Mouse (Mus musculus): ENCODE measurements around the gene Ublcp1. TPM values are rescaled to one million over a fixed set of nuclear protein-coding genes. Genes with fewer than 3 reads are reported as not detected.
A peak's percentile ranks its signal among the peaks of the same experiment; 100 is the strongest.

Gene Ublcp1
- polyA plus RNA-seq, 1 experiment, result 68.8 TPM

- TF ChIP-seq CTCF (IDR thresholded peaks at IDR 0.05; ENCODE audit: low read depth, low read length) (no peak), EP300 (IDR thresholded peaks at IDR 0.05; ENCODE audit: insufficient read depth, low read depth, low read length) (no peak), POLR2A (IDR thresholded peaks at IDR 0.05; ENCODE audit: insufficient read depth, low read length) (no peak)
- no peaks in the 10 kb centered on the region for H3K9me3 ChIP-seq (replicated peaks; ENCODE audit: control insufficient read depth, insufficient read depth, low read length, poor library complexity, severe bottlenecking)
- H3K4me1 ChIP-seq (ENCODE audit: control insufficient read depth, insufficient read depth, low read length), result no peaks in the 10 kb centered on the region
- no peaks in the 10 kb centered on the region for H3K36me3 ChIP-seq (ENCODE audit: control insufficient read depth, insufficient read depth, low read length, poor library complexity, severe bottlenecking)
- H3K27ac ChIP-seq (ENCODE audit: insufficient read depth, low read length), result no peak overlapping the region
- H3K9ac ChIP-seq (ENCODE audit: low read depth, poor library complexity, severe bottlenecking), result no peak overlapping the region
- no peaks in the 10 kb centered on the region for H3K27me3 ChIP-seq (ENCODE audit: control insufficient read depth, insufficient read depth, low read length, poor library complexity, severe bottlenecking)
- H3K4me3 ChIP-seq (ENCODE audit: low read depth, low read length), result no peak overlapping the region
Observed at GRCm38 (mm10) chr11:44422337-44423111, 47.8 kb downstream of the Ublcp1 start.

DNA sequence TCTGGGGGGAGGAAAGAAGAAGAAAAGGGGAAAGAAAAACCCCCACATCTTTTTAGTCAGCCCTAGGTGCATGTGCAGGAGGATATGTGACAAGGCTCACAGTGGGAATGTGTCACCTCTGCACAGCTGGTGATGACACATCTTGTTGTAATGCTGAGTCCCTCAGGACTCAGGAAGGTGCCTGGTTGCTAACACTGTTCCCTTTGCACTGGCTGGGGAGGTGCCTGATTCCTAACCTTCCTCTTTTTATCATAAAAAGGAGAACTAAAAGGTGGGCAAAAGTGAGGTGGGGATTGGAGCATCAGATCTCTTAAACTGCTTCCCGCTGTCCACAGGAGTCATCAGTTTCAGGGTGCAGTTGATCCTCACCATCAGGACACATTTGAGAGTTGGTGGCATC lies 52.9 kb downstream of the Ublcp1 start:
- H3K27me3 ChIP-seq (ENCODE audit: control insufficient read depth, insufficient read depth, low read length, poor library complexity, severe bottlenecking), result no peaks in the 10 kb centered on the region
- TF ChIP-seq EP300 (IDR thresholded peaks at IDR 0.05; ENCODE audit: insufficient read depth, low read depth, low read length) (no peak), POLR2A (IDR thresholded peaks at IDR 0.05; ENCODE audit: insufficient read depth, low read length) (no peak), CTCF (IDR thresholded peaks at IDR 0.05; ENCODE audit: low read depth, low read length) (no peak)
- no peaks in the 10 kb centered on the region for H3K9me3 ChIP-seq (replicated peaks; ENCODE audit: control insufficient read depth, insufficient read depth, low read length, poor library complexity, severe bottlenecking)
- no peaks in the 10 kb centered on the region for H3K4me1 ChIP-seq (ENCODE audit: control insufficient read depth, insufficient read depth, low read length)
- H3K9ac ChIP-seq (ENCODE audit: low read depth, poor library complexity, severe bottlenecking), result no peak overlapping the region
- no peak overlapping the region for H3K4me3 ChIP-seq (ENCODE audit: low read depth, low read length)
- H3K27ac ChIP-seq (ENCODE audit: insufficient read depth, low read length), result no peak overlapping the region
- H3K36me3 ChIP-seq (ENCODE audit: control insufficient read depth, insufficient read depth, low read length, poor library complexity, severe bottlenecking), result no peaks in the 10 kb centered on the region

DNA sequence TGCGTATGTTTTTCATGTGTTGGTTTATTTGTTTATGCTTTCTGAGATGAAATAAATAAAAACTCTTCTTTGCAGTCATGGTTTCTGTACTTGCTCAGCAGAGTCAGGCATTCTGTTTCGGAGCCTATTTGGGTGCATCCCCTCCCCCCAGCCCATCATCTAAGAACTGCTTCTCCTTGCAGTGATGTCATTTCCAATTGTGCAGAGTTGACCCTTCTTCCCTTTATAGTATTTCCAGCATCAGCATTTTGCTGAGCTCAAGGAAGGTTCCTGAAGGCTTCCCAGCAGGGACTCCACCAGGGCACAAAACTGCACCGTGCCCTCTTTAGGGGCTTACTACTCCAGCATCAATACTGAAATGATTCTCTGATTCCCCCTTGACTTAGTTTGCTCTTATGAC lies 55.7 kb downstream of the Ublcp1 start:
- Histone ChIP-seq H3K9me3 (replicated peaks; ENCODE audit: control insufficient read depth, insufficient read depth, low read length, poor library complexity, severe bottlenecking) (no peaks in the 10 kb centered on the region), H3K4me1 (ENCODE audit: control insufficient read depth, insufficient read depth, low read length) (no peaks in the 10 kb centered on the region), H3K4me3 (ENCODE audit: low read depth, low read length) (no peak overlapping the region), H3K27me3 (ENCODE audit: control insufficient read depth, insufficient read depth, low read length, poor library complexity, severe bottlenecking) (no peaks in the 10 kb centered on the region), H3K27ac (ENCODE audit: insufficient read depth, low read length) (no peak overlapping the region), H3K36me3 (ENCODE audit: control insufficient read depth, insufficient read depth, low read length, poor library complexity, severe bottlenecking) (no peaks in the 10 kb centered on the region), H3K9ac (ENCODE audit: low read depth, poor library complexity, severe bottlenecking) (no peak overlapping the region)
- TF ChIP-seq CTCF (IDR thresholded peaks at IDR 0.05; ENCODE audit: low read depth, low read length) (no peak), EP300 (IDR thresholded peaks at IDR 0.05; ENCODE audit: insufficient read depth, low read depth, low read length) (no peak), POLR2A (IDR thresholded peaks at IDR 0.05; ENCODE audit: insufficient read depth, low read length) (no peak)

DNA sequence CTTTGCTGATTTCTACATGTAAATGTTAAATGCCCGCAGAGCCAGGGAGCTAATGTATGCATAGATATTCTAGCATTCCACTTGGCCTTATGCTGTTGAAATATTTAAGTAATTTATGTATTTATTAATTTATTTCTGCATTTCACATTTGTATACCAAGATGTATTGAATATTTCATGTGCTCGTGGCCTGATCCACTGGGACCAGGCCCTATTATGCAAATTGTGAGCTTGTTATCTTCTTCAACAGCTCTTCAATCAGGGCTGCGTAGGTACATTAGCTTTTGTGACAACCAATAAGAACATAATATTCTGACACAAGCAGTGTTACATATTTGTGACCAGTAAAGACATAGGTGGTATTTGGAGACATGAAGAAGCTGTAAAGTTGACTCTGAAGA lies 56.9 kb downstream of the Ublcp1 start:
- no peak for TF ChIP-seq POLR2A (IDR thresholded peaks at IDR 0.05; ENCODE audit: insufficient read depth, low read length)
- no peak for TF ChIP-seq CTCF (IDR thresholded peaks at IDR 0.05; ENCODE audit: low read depth, low read length)
- Histone ChIP-seq H3K9ac (ENCODE audit: low read depth, poor library complexity, severe bottlenecking) (no peak overlapping the region), H3K27me3 (ENCODE audit: control insufficient read depth, insufficient read depth, low read length, poor library complexity, severe bottlenecking) (no peaks in the 10 kb centered on the region), H3K27ac (ENCODE audit: insufficient read depth, low read length) (no peak overlapping the region), H3K36me3 (ENCODE audit: control insufficient read depth, insufficient read depth, low read length, poor library complexity, severe bottlenecking) (no peaks in the 10 kb centered on the region), H3K4me3 (ENCODE audit: low read depth, low read length) (no peak overlapping the region), H3K4me1 (ENCODE audit: control insufficient read depth, insufficient read depth, low read length) (no peaks in the 10 kb centered on the region), H3K9me3 (replicated peaks; ENCODE audit: control insufficient read depth, insufficient read depth, low read length, poor library complexity, severe bottlenecking) (no peaks in the 10 kb centered on the region)

GRCm38 (mm10) chr11:44412276-44412675 lies 58.0 kb downstream of the Ublcp1 start:
- Histone ChIP-seq H3K27ac (ENCODE audit: insufficient read depth, low read length) (no peak overlapping the region), H3K4me3 (ENCODE audit: low read depth, low read length) (no peak overlapping the region), H3K9ac (ENCODE audit: low read depth, poor library complexity, severe bottlenecking) (no peak overlapping the region), H3K36me3 (ENCODE audit: control insufficient read depth, insufficient read depth, low read length, poor library complexity, severe bottlenecking) (no peaks in the 10 kb centered on the region), H3K4me1 (ENCODE audit: control insufficient read depth, insufficient read depth, low read length) (no peaks in the 10 kb centered on the region), H3K9me3 (replicated peaks; ENCODE audit: control insufficient read depth, insufficient read depth, low read length, poor library complexity, severe bottlenecking) (no peaks in the 10 kb centered on the region), H3K27me3 (ENCODE audit: control insufficient read depth, insufficient read depth, low read length, poor library complexity, severe bottlenecking) (no peaks in the 10 kb centered on the region)
- peak; percentile 13 for TF ChIP-seq CTCF (IDR thresholded peaks at IDR 0.05; ENCODE audit: low read depth, low read length)
- TF ChIP-seq EP300 (IDR thresholded peaks at IDR 0.05; ENCODE audit: insufficient read depth, low read depth, low read length), result no peak

- H3K9ac ChIP-seq (ENCODE audit: low read depth, poor library complexity, severe bottlenecking), result no peak overlapping the region
- TF ChIP-seq EP300 (IDR thresholded peaks at IDR 0.05; ENCODE audit: insufficient read depth, low read depth, low read length), result no peak
- no peak for TF ChIP-seq CTCF (IDR thresholded peaks at IDR 0.05; ENCODE audit: low read depth, low read length)
- no peak for TF ChIP-seq POLR2A (IDR thresholded peaks at IDR 0.05; ENCODE audit: insufficient read depth, low read length)
- H3K9me3 ChIP-seq (replicated peaks; ENCODE audit: control insufficient read depth, insufficient read depth, low read length, poor library complexity, severe bottlenecking), result no peaks in the 10 kb centered on the region
- no peak overlapping the region for H3K4me3 ChIP-seq (ENCODE audit: low read depth, low read length)
- no peak overlapping the region for H3K27ac ChIP-seq (ENCODE audit: insufficient read depth, low read length)
- H3K27me3 ChIP-seq (ENCODE audit: control insufficient read depth, insufficient read depth, low read length, poor library complexity, severe bottlenecking), result no peaks in the 10 kb centered on the region
- no peaks in the 10 kb centered on the region for H3K4me1 ChIP-seq (ENCODE audit: control insufficient read depth, insufficient read depth, low read length)
- no peaks in the 10 kb centered on the region for H3K36me3 ChIP-seq (ENCODE audit: control insufficient read depth, insufficient read depth, low read length, poor library complexity, severe bottlenecking)
Observed at GRCm38 (mm10) chr11:44410413-44410812, 59.9 kb downstream of the Ublcp1 start.
